Mouse (Mus musculus) intestine, embryonic 16.5 days (tissue): ENCODE results near the gene Itfg2. TPM values are rescaled to one million over a fixed set of nuclear protein-coding genes. Genes with fewer than 3 reads are reported as not detected.

ENCODE experiments used
- ATAC-seq: fragments of 200-750 bp; cut with Nextera tagmentation; 2 replicates; pipeline ENCODE4 v1.8.0; 2017; ENCODE audit warnings: moderate TSS enrichment, moderate library complexity
- H3K27ac ChIP-seq: fragments of 300-500 bp; sonication (generic); 2 replicates; pipeline ENCODE4 v1.5.1; 2014; ENCODE audit warnings: mild to moderate bottlenecking, low read length
- H3K27me3 ChIP-seq: fragments of 300-500 bp; sonication (generic); replicated peaks from 2 replicates; pipeline ENCODE4 v1.6.1; 2014; ENCODE audit warnings: low read length, control low read depth, mixed read lengths; ENCODE audit not compliant: control insufficient read depth, insufficient read depth
- H3K36me3 ChIP-seq: fragments of 300-500 bp; sonication (generic); 2 replicates; pipeline ENCODE4 v1.6.1; 2014; ENCODE audit warnings: low read length, control low read depth; ENCODE audit not compliant: control insufficient read depth, insufficient read depth
- H3K4me1 ChIP-seq: fragments of 300-500 bp; sonication (generic); 2 replicates; pipeline ENCODE4 v1.6.1; 2014; ENCODE audit warnings: low read length, control low read depth, mixed read lengths; ENCODE audit not compliant: control insufficient read depth, insufficient read depth
- H3K4me2 ChIP-seq: fragments of 300-500 bp; sonication (generic); 2 replicates; pipeline ENCODE4 v1.6.1; 2014; ENCODE audit warnings: low read depth, low read length, control low read depth
- H3K4me3 ChIP-seq: fragments of 300-500 bp; sonication (generic); 2 replicates; pipeline ENCODE4 v1.5.1; 2014; ENCODE audit warnings: mild to moderate bottlenecking, low read length
- H3K9ac ChIP-seq: fragments of 300-500 bp; sonication (generic); 2 replicates; pipeline ENCODE4 v1.6.1; 2014; ENCODE audit warnings: low read depth, low read length
- H3K9me3 ChIP-seq: fragments of 300-500 bp; sonication (generic); 2 replicates; pipeline ENCODE4 v1.6.1; 2016; ENCODE audit warnings: low read length, control low read depth; ENCODE audit not compliant: control insufficient read depth
- WGBS: fragments of 180-500 bp; shearing (Covaris S2); extraction: QIAGEN DNeasy Blood & Tissue Kit; methylation state at CpG from one replicate; pipeline ENCODE4 v1.1.7; 2014; 5-methylcytosine and 5-hydroxymethylcytosine counted together
- polyA plus RNA-seq: library from polyadenylated mRNA; unstranded; fragments of >200 nt; fragmentation: Nextera tagmentation; extraction: Ambion mirVana; gene quantifications from 2 replicates; pipeline ENCODE4 v1.2.1, GENCODE M21; 2015

Gene Itfg2
- polyA plus RNA-seq, 1 experiment from 2014 or later, result 26.6 TPM

GRCm38 (mm10) chr6:128379636-128380035 is 45.1 kb downstream of the Itfg2 start:
- Histone ChIP-seq H3K9me3 (no peaks in the 10 kb centered on the region), H3K4me3 (no peak overlapping the region), H3K4me2 (no peak overlapping the region), H3K4me1 (no peaks in the 10 kb centered on the region), H3K9ac (no peak overlapping the region), H3K36me3 (no peaks in the 10 kb centered on the region; the same call in 1 of the 2 replicates), H3K27ac (no peak overlapping the region), H3K27me3 (no peaks in the 10 kb centered on the region)
- WGBS, result 83% methylated on average over 16 of the region's 16 CpGs
- ATAC-seq, result no peak

GRCm38 (mm10) chr6:128376371-128377085 is 48.2 kb downstream of the Itfg2 start:
- no peak overlapping the region for H3K27ac ChIP-seq
- H3K4me3 ChIP-seq, result no peak overlapping the region
- no peak overlapping the region for H3K9ac ChIP-seq
- H3K4me1 ChIP-seq, result no peaks in the 10 kb centered on the region
- H3K9me3 ChIP-seq, result no peaks in the 10 kb centered on the region
- no peak for ATAC-seq
- H3K27me3 ChIP-seq, result no peaks in the 10 kb centered on the region
- 89% methylated on average over 17 of the region's 17 CpGs for WGBS
- H3K36me3 ChIP-seq, result peaks cover 19% of the 10 kb centered on the region
- H3K4me2 ChIP-seq, result no peak overlapping the region

- H3K36me3 ChIP-seq, result peaks cover 27% of the 10 kb centered on the region
- 0 out of 2 replicates have a peak, but pooled peaks have one; percentile 45 for ATAC-seq
- WGBS, result 43% methylated on average over 6 of the region's 6 CpGs
- no peaks in the 10 kb centered on the region for H3K4me1 ChIP-seq
- no peak within 1 kb of the TSS for H3K4me3 ChIP-seq
- no peak within 1 kb of the TSS for H3K9ac ChIP-seq
- no peak within 1 kb of the TSS for H3K4me2 ChIP-seq
- H3K27me3 ChIP-seq, result no peaks in the 10 kb centered on the region
- H3K9me3 ChIP-seq, result no peaks in the 10 kb centered on the region
- no peak within 1 kb of the TSS for H3K27ac ChIP-seq
These were observed 49.5 kb downstream of the Itfg2 start, which contains the start of the genes Tex52 and Gm44596 for GRCm38 (mm10) chr6:128375192-128375591. Gene Tex52, plus strand, starts transcription at chr6:128375456. Gene Gm44596, plus strand, starts transcription at chr6:128375503.

- Histone ChIP-seq H3K9ac (no peak overlapping the region), H3K9me3 (no peaks in the 10 kb centered on the region), H3K36me3 (peaks cover 46% of the 10 kb centered on the region), H3K4me3 (no peak overlapping the region), H3K4me2 (no peak overlapping the region), H3K4me1 (no peaks in the 10 kb centered on the region), H3K27ac (no peak overlapping the region), H3K27me3 (no peaks in the 10 kb centered on the region)
- ATAC-seq, result no peak
- 91% methylated on average over 5 of the region's 5 CpGs for WGBS
These were observed 54.7 kb downstream of the Itfg2 start for GRCm38 (mm10) chr6:128370040-128370439.

GRCm38 (mm10) chr6:128366466-128366865 is 58.3 kb downstream of the Itfg2 start:
- Histone ChIP-seq H3K4me1 (peaks cover 13% of the 10 kb centered on the region), H3K4me2 (no peak overlapping the region), H3K9ac (no peak overlapping the region), H3K27me3 (no peaks in the 10 kb centered on the region), H3K4me3 (no peak overlapping the region), H3K9me3 (no peaks in the 10 kb centered on the region), H3K27ac (no peak overlapping the region), H3K36me3 (peaks cover 27% of the 10 kb centered on the region)
- no peak for ATAC-seq
- 92% methylated on average over 5 of the region's 5 CpGs for WGBS

- 72% methylated on average over 6 of the region's 6 CpGs for WGBS
- Histone ChIP-seq H3K4me2 (no peak overlapping the region), H3K27ac (no peak overlapping the region), H3K9ac (0 out of 2 replicates have a peak overlapping the region, but pooled peaks have one; percentile 7), H3K36me3 (peaks cover 20% of the 10 kb centered on the region), H3K4me3 (no peak overlapping the region), H3K4me1 (peaks cover 22% of the 10 kb centered on the region), H3K27me3 (no peaks in the 10 kb centered on the region), H3K9me3 (no peaks in the 10 kb centered on the region)
- ATAC-seq, result no peak
These were observed 60.0 kb downstream of the Itfg2 start for GRCm38 (mm10) chr6:128364721-128365120.

- peak; percentile 42; the same call in 1 of the 2 replicates for ATAC-seq
These were observed 61.5 kb downstream of the Itfg2 start for GRCm38 (mm10) chr6:128363007-128363825.

GRCm38 (mm10) chr6:128362381-128363006 is 62.2 kb downstream of the Itfg2 start, which contains the start of the genes Rhno1 and Foxm1:
Gene Rhno1, minus strand, starts transcription at chr6:128362911.
Gene Foxm1, plus strand, starts transcription at chr6:128362967.
- Histone ChIP-seq H3K4me2 (peak within 1 kb of the TSS; percentile 55), H3K4me3 (peak within 1 kb of the TSS; percentile 96), H3K36me3 (peaks cover 20% of the 10 kb centered on the region), H3K9me3 (no peaks in the 10 kb centered on the region), H3K27ac (peak within 1 kb of the TSS; percentile 96), H3K9ac (peak within 1 kb of the TSS; percentile 87), H3K27me3 (no peaks in the 10 kb centered on the region), H3K4me1 (peaks cover 23% of the 10 kb centered on the region)
- WGBS, result under 1% methylated on average over 74 of the region's 76 CpGs
- peak; percentile 95 for ATAC-seq

More at GRCm38 (mm10) chr6:128363007-128363825, 61.5 kb downstream of the Itfg2 start:
- Histone ChIP-seq H3K27ac (peak overlapping the region; percentile 96), H3K9me3 (no peaks in the 10 kb centered on the region), H3K4me1 (peaks cover 23% of the 10 kb centered on the region), H3K4me3 (peak overlapping the region; percentile 96), H3K9ac (peak overlapping the region; percentile 87), H3K36me3 (peaks cover 18% of the 10 kb centered on the region), H3K27me3 (no peaks in the 10 kb centered on the region), H3K4me2 (peak overlapping the region; percentile 55)
- 1% methylated on average over 38 of the region's 46 CpGs for WGBS

GRCm38 (mm10) chr6:128361901-128362300 is 62.8 kb downstream of the Itfg2 start:
- H3K4me2 ChIP-seq, result peak overlapping the region; percentile 55
- 14% methylated on average over 9 of the region's 9 CpGs for WGBS
- peak overlapping the region; percentile 87 for H3K9ac ChIP-seq
- H3K4me1 ChIP-seq, result peaks cover 23% of the 10 kb centered on the region
- H3K9me3 ChIP-seq, result no peaks in the 10 kb centered on the region
- peaks cover 17% of the 10 kb centered on the region for H3K36me3 ChIP-seq
- H3K4me3 ChIP-seq, result peak overlapping the region; percentile 96
- peak; percentile 11; the same call in 1 of the 2 replicates for ATAC-seq
- peak overlapping the region; percentile 96 for H3K27ac ChIP-seq
- H3K27me3 ChIP-seq, result no peaks in the 10 kb centered on the region
